Mouse (Mus musculus): ENCODE results near the gene Pgm3. TPM values are rescaled to one million over a fixed set of nuclear protein-coding genes. Genes with fewer than 3 reads are reported as not detected.

The Pgm3 gene
- polyA plus RNA-seq, 1 experiment from 2014 or later, result 6.5 TPM

- Histone ChIP-seq H3K79me2 (ENCODE audit: inconsistent target) (no peaks in the 10 kb centered on the region), H3K27ac (no peak overlapping the region), H3K4me3 (ENCODE audit: inconsistent target) (no peak overlapping the region), H3K36me3 (ENCODE audit: inconsistent target) (peaks cover 12% of the 10 kb centered on the region; the same call in 1 of the 2 replicates)
- 96% methylated on average over 5 of the region's 5 CpGs for WGBS (ENCODE audit: missing documents)
Observed at GRCm38 (mm10) chr9:86534071-86534470, 37.6 kb downstream of the Pgm3 start.

DNA sequence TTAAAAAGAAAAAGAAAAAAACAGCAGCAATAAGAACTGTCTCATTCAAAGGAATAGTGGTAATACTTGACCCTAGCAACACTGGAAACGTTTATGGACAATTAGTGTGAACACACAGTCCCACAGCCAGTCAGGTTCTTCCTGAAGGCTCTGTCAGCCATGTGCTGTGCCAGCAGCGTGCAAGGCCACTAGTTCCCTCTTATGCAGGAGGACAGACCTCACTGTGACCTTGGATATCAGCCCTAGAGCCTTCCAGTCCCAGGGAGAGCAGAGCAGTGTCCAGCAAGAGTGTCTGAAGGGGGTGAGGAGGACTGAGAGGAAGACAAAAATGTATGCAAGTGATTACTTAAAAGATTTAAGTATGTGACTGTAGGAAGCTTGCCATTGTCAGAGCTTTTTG is 46.0 kb downstream of the Pgm3 start:
- no peak overlapping the region for H3K4me3 ChIP-seq (ENCODE audit: inconsistent target)
- no peaks in the 10 kb centered on the region for H3K79me2 ChIP-seq (ENCODE audit: inconsistent target)
- H3K27ac ChIP-seq, result no peak overlapping the region
- peaks cover 27% of the 10 kb centered on the region; the same call in 1 of the 2 replicates for H3K36me3 ChIP-seq (ENCODE audit: inconsistent target)
- WGBS (ENCODE audit: missing documents), result 92% methylated on average over 2 of the region's 2 CpGs

GRCm38 (mm10) chr9:86522335-86522734 is 49.3 kb downstream of the Pgm3 start:
- Histone ChIP-seq H3K27ac (no peak overlapping the region), H3K79me2 (ENCODE audit: inconsistent target) (no peaks in the 10 kb centered on the region), H3K36me3 (ENCODE audit: inconsistent target) (peaks cover 32% of the 10 kb centered on the region), H3K4me3 (ENCODE audit: inconsistent target) (no peak overlapping the region)

DNA sequence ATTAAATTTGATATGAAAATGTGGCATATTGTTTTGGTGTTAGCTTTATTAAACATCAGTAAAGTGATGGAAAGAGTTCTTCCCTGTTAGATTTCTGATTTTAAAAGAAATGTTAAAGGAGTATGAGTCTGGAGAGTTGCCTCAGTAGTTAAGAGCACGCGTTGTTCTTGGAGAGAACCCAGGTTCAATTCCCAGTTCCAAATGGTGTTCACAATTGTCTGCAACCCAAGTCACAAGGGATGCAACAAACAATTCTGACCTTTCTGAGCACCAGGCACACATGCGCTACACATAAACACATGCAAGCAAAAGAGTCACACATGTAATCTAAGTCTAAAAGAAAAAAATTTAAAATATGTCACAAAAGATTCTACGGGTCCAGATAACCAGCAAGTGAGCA is 56.8 kb downstream of the Pgm3 start:
- H3K4me3 ChIP-seq (ENCODE audit: inconsistent target), result no peak overlapping the region
- H3K79me2 ChIP-seq (ENCODE audit: inconsistent target), result no peaks in the 10 kb centered on the region
- WGBS (ENCODE audit: missing documents), result 96% methylated on average over 4 of the region's 4 CpGs
- H3K27ac ChIP-seq, result no peak overlapping the region
- H3K36me3 ChIP-seq (ENCODE audit: inconsistent target), result peaks cover 18% of the 10 kb centered on the region

GRCm38 (mm10) chr9:86514390-86514789 is 57.3 kb downstream of the Pgm3 start:
- Histone ChIP-seq H3K79me2 (ENCODE audit: inconsistent target) (no peaks in the 10 kb centered on the region), H3K27ac (no peak overlapping the region), H3K4me3 (ENCODE audit: inconsistent target) (no peak overlapping the region), H3K36me3 (ENCODE audit: inconsistent target) (peaks cover 16% of the 10 kb centered on the region)
- 97% methylated on average over 3 of the region's 3 CpGs for WGBS (ENCODE audit: missing documents)

DNA sequence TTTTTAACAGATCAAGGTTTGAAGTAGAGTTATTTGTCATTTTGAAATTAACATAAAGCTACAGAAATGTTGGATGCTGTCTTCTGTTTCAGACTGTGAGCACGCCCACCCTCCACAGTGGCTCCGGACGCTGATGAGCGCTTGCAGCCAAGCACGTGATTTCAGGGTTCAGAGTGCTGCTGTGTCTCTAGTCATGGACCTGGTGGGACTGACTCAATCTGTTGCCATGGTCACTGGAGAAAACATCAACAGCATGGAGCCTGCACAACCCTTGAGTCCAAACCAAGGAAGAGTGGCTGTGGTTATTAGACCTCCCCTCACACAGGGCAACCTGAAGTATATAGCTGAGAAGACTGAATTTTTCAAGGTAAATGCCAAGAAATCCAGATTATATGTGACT is 57.9 kb downstream of the Pgm3 start:
- Histone ChIP-seq H3K27ac (no peak overlapping the region), H3K36me3 (ENCODE audit: inconsistent target) (peaks cover 22% of the 10 kb centered on the region)
- over 99% methylated on average over 5 of the region's 5 CpGs for WGBS (ENCODE audit: missing documents)

DNA sequence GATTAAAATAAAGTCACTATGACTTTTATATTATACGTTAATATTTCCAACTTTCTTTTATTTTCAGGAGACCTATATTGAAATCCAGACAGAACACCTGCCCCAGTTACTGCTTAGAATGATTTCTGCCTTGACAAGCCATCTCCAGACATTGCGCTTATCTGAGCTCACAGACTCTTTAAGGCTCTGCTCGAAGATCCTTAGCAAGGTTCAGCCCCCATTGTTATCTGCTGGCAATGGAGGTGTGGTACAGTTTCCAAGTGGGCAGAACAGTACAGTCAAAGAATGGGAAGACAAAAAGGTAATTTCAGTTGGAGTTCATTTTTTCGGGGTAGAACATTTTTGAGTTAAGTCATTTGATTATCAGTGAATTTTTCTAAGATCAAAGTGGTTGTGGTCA is 64.2 kb downstream of the Pgm3 start:
- no peak overlapping the region for H3K4me3 ChIP-seq (ENCODE audit: inconsistent target)
- H3K79me2 ChIP-seq (ENCODE audit: inconsistent target), result no peaks in the 10 kb centered on the region
- no peak overlapping the region for H3K27ac ChIP-seq
- 83% methylated on average over 4 of the region's 4 CpGs for WGBS (ENCODE audit: missing documents)
- peaks cover 26% of the 10 kb centered on the region for H3K36me3 ChIP-seq (ENCODE audit: inconsistent target)

More for the DNA sequence above, 57.9 kb downstream of the Pgm3 start:
- H3K4me3 ChIP-seq (ENCODE audit: inconsistent target), result no peak overlapping the region
- no peaks in the 10 kb centered on the region for H3K79me2 ChIP-seq (ENCODE audit: inconsistent target)

Other genes starting within 250 kb of the Pgm3 start
- 0.54 TPM in 1 of 3 replicates, not detected in the others for gene Ube2cbp, start 106.9 kb downstream of the Pgm3 start, polyA plus RNA-seq (2018)
- 10.7 to 11.1 TPM (median 11.0 TPM) in 3 replicates for gene Dop1a, start 104.7 kb downstream of the Pgm3 start, polyA plus RNA-seq (2018)
- gene Rwdd2a, start 149 bp upstream of the Pgm3 start, polyA plus RNA-seq (2018), result 1.8 to 3.6 TPM (median 3.1 TPM) in 3 replicates
- gene Me1, start 124.1 kb upstream of the Pgm3 start, polyA plus RNA-seq (2018), result 0.80 to 2.6 TPM (median 0.87 TPM) in 3 replicates
- gene Prss35, start 171.8 kb upstream of the Pgm3 start, polyA plus RNA-seq (2018), result not detected in 3 replicates